Mouse (Mus musculus): ENCODE data around the gene Efemp2. TPM values are rescaled to one million over a fixed set of nuclear protein-coding genes. Genes with fewer than 3 reads are reported as not detected.

The Efemp2 gene
- polyA plus RNA-seq, 1 experiment from 2014 or later, result 208 TPM

Other genes starting within 250 kb of the Efemp2 start
- 23.8 and 27.7 TPM in 2 replicates for gene Pacs1, start 200.8 kb upstream of the Efemp2 start, polyA plus RNA-seq (2015; fragmentation: Nextera tagmentation; extraction: Ambion mirVana)
- gene Sf3b2, start 178.5 kb upstream of the Efemp2 start, polyA plus RNA-seq (2015; fragmentation: Nextera tagmentation; extraction: Ambion mirVana), result 344 and 387 TPM in 2 replicates
- gene Gal3st3, start 175.6 kb upstream of the Efemp2 start, polyA plus RNA-seq (2015; fragmentation: Nextera tagmentation; extraction: Ambion mirVana), result 3.2 and 4.2 TPM in 2 replicates
- gene Catsper1, start 138.2 kb upstream of the Efemp2 start, polyA plus RNA-seq (2015; fragmentation: Nextera tagmentation; extraction: Ambion mirVana), result not detected in 2 replicates
- gene Cst6, start 124.4 kb upstream of the Efemp2 start, polyA plus RNA-seq (2015; fragmentation: Nextera tagmentation; extraction: Ambion mirVana), result 0.58 TPM in 1 of 2 replicates, not detected in the other
- gene Eif1ad, start 107.2 kb upstream of the Efemp2 start, polyA plus RNA-seq (2015; fragmentation: Nextera tagmentation; extraction: Ambion mirVana), result 61.7 and 62.2 TPM in 2 replicates
- 453 and 487 TPM in 2 replicates for gene Banf1, start 106.8 kb upstream of the Efemp2 start, polyA plus RNA-seq (2015; fragmentation: Nextera tagmentation; extraction: Ambion mirVana)
- gene Sart1, start 85.3 kb upstream of the Efemp2 start, polyA plus RNA-seq (2015; fragmentation: Nextera tagmentation; extraction: Ambion mirVana), result 75.3 and 92.2 TPM in 2 replicates
- 0.41 TPM in 1 of 2 replicates, not detected in the other for gene Tsga10ip, start 71.4 kb upstream of the Efemp2 start, polyA plus RNA-seq (2015; fragmentation: Nextera tagmentation; extraction: Ambion mirVana)
- gene Drap1, start 49.0 kb upstream of the Efemp2 start, polyA plus RNA-seq (2015; fragmentation: Nextera tagmentation; extraction: Ambion mirVana), result 226 and 236 TPM in 2 replicates
- 24.0 and 50.8 TPM in 2 replicates for gene AI837181, start 48.8 kb upstream of the Efemp2 start, polyA plus RNA-seq (2015; fragmentation: Nextera tagmentation; extraction: Ambion mirVana)
- 0.54 TPM in 1 of 2 replicates, not detected in the other for gene Fosl1, start 26.4 kb upstream of the Efemp2 start, polyA plus RNA-seq (2015; fragmentation: Nextera tagmentation; extraction: Ambion mirVana)
- 7.8 and 8.6 TPM in 2 replicates for gene Ccdc85b, start 16.1 kb upstream of the Efemp2 start, polyA plus RNA-seq (2015; fragmentation: Nextera tagmentation; extraction: Ambion mirVana)
- 129 and 138 TPM in 2 replicates for gene Fibp, start 13.3 kb upstream of the Efemp2 start, polyA plus RNA-seq (2015; fragmentation: Nextera tagmentation; extraction: Ambion mirVana)
- 1.9 and 2.1 TPM in 2 replicates for gene Ctsw, start 5.4 kb upstream of the Efemp2 start, polyA plus RNA-seq (2015; fragmentation: Nextera tagmentation; extraction: Ambion mirVana)
- 44.2 and 50.5 TPM in 2 replicates for gene Mus81, start 14.4 kb downstream of the Efemp2 start, polyA plus RNA-seq (2015; fragmentation: Nextera tagmentation; extraction: Ambion mirVana)
- 2,772 and 2,914 TPM in 2 replicates for gene Cfl1, start 16.5 kb downstream of the Efemp2 start, polyA plus RNA-seq (2015; fragmentation: Nextera tagmentation; extraction: Ambion mirVana)
- not detected in 2 replicates for gene 1700020D05Rik, start 29.8 kb downstream of the Efemp2 start, polyA plus RNA-seq (2015; fragmentation: Nextera tagmentation; extraction: Ambion mirVana)
- gene Snx32, start 36.6 kb downstream of the Efemp2 start, polyA plus RNA-seq (2015; fragmentation: Nextera tagmentation; extraction: Ambion mirVana), result 9.9 and 10.6 TPM in 2 replicates
- 17.2 and 18.9 TPM in 2 replicates for gene Ovol1, start 86.7 kb downstream of the Efemp2 start, polyA plus RNA-seq (2015; fragmentation: Nextera tagmentation; extraction: Ambion mirVana)
- gene Ap5b1, start 94.1 kb downstream of the Efemp2 start, polyA plus RNA-seq (2015; fragmentation: Nextera tagmentation; extraction: Ambion mirVana), result 10.9 and 11.5 TPM in 2 replicates
- 133 and 146 TPM in 2 replicates for gene Rnaseh2c, start 127.9 kb downstream of the Efemp2 start, polyA plus RNA-seq (2015; fragmentation: Nextera tagmentation; extraction: Ambion mirVana)
- gene Kat5, start 136.3 kb downstream of the Efemp2 start, polyA plus RNA-seq (2015; fragmentation: Nextera tagmentation; extraction: Ambion mirVana), result 56.1 and 57.4 TPM in 2 replicates
- 56.9 and 58.3 TPM in 2 replicates for gene Rela, start 163.5 kb downstream of the Efemp2 start, polyA plus RNA-seq (2015; fragmentation: Nextera tagmentation; extraction: Ambion mirVana)
- 37.1 and 39.6 TPM in 2 replicates for gene Sipa1, start 189.8 kb downstream of the Efemp2 start, polyA plus RNA-seq (2015; fragmentation: Nextera tagmentation; extraction: Ambion mirVana)
- 41.5 and 43.8 TPM in 2 replicates for gene Map3k11, start 214.8 kb downstream of the Efemp2 start, polyA plus RNA-seq (2015; fragmentation: Nextera tagmentation; extraction: Ambion mirVana)
- 27.0 and 28.1 TPM in 2 replicates for gene Pcnx3, start 215.0 kb downstream of the Efemp2 start, polyA plus RNA-seq (2015; fragmentation: Nextera tagmentation; extraction: Ambion mirVana)
- 0.15 and 0.23 TPM in 2 replicates for gene Kcnk7, start 230.4 kb downstream of the Efemp2 start, polyA plus RNA-seq (2015; fragmentation: Nextera tagmentation; extraction: Ambion mirVana)